Mouse (Mus musculus): ENCODE measurements around the gene S100b.

S100b gene

DNA sequence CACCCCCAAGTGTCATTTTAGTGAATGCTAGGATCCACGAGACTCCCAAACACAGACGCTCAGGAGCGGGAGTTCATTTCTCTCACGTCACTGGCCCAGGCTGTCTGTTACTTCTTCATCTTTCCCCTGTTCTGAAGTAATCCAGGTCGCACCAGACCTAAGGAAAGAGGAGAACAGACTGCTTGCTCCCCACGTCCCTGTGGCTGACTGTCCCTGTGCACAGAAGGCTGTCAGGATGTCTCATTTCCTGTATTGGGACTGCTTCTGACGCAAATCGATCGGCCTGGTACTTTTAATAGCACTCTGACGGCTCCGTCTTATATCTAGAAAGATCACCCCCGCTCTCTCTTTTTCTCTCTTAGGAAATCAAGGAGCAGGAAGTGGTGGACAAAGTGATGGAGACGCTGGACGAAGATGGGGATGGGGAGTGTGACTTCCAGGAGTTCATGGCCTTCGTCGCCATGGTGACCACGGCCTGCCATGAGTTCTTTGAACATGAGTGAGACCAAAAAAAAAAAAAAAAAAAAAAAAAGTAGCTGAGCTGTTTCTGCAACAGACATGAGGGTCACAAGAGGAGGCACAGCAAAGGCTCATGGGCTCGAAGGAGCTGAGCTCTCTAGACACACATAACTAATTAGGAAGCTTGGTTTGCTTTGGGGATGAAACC lies 6.0 kb downstream of the S100b start:
- DNase-seq (ENCODE audit: inconsistent age in 2 of 2, low spot score in 1 of 2), result no peak

DNA sequence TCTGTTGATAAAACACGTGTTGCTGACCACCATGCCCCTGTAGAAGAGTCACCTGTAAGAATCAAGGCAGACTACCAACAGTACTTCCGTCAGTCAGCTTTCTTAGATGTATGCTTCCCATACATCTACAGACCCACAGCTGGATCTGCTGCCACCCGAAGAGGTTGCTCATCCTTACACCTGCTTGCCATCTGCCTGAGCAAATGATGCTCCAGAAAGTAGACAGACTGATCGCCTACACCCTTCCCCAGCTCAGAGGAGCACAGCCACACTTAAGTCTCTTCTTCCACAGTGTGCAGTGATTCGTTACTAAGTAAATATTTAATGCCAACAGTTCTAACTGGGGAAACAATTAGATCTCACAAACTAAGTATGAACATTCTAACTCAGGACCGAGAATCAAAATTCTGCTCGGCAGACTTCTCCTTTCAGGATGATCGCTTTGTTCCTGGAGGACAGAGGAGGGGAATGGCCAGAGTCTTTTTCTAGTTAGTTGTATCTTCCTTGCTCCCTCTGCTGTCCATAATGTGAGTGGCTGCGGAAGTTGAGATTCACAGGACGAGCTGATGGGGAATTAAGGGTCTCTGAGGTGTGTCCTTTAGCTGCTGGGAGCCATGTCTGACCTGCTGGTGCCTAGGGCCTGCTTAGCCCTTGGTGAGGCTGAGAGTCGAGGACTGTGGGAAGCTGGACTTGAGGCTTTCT lies 6.9 kb downstream of the S100b start:
- DNase-seq (ENCODE audit: inconsistent age in 2 of 2, low spot score in 1 of 2), result no peak

- no peak for DNase-seq (ENCODE audit: inconsistent age in 2 of 2, low spot score in 1 of 2)
Measured at GRCm38 (mm10) chr10:76261447-76261846, 7.8 kb downstream of the S100b start.

DNA sequence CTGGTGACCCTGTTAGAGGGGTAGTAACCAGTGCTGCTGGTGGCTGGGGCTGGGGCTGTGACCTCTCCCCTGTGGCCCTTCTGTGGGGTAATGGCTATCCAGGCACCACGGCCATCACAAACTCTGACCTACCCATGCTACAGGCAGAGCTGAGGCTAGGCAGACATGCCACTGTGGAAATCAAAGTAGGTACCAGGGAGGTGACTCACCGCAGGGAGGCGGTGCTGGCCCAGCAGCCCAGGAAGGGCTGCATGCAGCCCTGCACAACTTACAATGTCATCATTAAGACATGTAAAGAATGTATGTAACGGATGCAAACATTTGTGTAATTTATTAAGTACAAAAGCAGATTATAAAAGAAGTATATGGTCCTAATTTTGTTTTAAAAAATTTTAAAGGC lies 8.8 kb downstream of the S100b start:
- no peak for DNase-seq (ENCODE audit: inconsistent age in 2 of 2, low spot score in 1 of 2)

DNA sequence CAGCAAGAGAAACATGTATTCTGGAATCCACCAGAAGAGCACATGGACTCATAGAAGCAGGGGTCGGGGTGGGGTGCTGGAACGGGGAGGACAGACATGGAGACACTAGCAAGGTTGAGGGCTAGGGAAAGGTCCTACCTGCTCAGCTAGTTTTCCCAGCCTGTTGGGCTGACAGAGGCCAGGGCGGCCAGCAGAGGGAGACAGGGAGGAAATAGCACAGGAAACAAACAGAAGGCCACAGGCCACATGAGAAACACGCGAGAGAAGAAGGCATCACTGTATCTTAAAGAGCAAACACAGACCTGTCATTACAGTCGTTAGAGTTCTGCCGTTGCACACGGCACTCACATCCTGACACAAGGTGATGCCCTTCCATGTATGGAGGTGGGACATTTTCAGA lies 17.6 kb downstream of the S100b start:
- DNase-seq (ENCODE audit: inconsistent age in 2 of 2, low spot score in 1 of 2), result peak in 1 of 2 experiments; percentile 53

DNA sequence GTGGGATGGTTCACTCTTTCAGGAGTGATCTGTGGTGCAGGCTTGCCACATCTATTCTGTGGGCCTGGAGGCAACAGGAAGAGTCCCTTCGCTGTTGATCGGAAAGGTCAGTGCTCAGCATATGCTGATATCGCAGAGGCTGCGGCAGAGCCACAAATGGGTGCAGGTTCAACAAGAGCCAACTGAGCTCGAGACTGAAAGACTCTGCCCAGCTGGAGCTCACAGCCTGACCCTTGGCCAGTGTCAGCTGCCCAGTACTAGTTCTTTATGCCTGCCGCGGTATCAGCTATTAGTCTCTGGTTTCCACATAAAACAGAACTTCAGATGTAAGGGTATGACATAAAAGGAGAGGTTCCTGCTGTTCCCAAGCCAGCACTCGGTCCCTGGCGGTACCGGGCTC lies 21.6 kb downstream of the S100b start:
- no peak for DNase-seq (ENCODE audit: inconsistent age in 2 of 2, low spot score in 1 of 2)

DNA sequence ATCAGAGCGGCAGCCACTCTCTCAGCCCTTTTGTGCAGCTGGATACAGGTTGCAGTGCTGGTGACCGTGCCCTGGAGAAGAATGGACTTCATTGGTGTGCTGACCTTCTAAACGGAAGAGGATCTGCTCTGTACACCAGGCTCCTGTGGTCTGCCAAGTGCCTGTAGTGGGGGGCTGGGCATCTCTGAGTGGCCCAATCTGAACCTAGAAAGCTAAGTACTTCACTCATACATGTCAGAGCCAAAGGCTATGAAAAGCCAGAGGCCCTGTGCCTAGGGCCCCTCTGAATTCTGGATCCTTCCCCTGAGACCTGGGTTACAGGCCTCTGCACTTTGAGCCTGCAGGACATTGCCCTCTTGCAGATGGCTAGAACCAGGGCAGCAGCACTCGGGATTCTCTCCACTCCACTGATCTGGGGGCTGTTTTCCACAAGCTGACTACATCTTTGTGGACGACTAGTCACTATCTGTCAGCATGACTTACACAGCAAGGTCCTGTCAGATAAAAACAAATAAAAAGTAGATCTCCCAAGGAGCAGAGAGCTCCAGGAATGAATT lies 25.0 kb downstream of the S100b start:
- no peak for DNase-seq (ENCODE audit: inconsistent age in 2 of 2, low spot score in 1 of 2)

DNA sequence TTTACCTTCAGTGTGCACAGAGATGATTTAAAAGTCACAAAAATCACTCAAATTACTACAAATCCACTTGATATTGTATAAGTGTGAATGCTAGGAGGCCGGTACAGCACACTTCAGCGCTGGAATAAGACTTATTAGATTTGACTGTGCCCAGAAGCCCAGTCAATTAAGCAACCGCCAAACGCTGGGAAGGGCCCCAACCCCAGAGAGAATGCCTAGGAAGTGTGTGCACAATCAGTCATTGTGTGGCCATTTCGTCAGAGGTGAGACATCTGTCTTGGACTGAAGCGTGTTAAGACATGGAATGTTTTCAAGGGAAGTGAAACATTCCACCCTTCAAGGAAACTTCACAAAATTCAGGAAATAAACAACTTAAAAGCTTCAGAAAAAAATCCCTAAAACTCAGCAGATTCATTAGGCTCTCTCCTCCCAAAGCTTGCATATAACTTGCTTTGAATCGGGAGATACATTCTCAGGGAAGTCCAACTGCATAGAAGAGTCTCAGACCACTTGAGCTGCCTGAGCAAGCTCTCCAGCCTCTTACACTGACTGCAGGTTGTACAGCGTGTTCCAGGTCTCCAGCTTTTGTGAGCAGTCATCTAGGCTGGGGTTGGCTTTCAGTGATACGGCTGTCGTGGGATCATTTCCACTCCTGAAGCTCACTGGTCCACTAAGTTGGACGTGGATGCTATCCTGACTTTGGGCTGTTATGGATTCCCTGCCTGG lies 34.8 kb downstream of the S100b start:
- DNase-seq (ENCODE audit: inconsistent age in 2 of 2, low spot score in 1 of 2), result no peak

DNA sequence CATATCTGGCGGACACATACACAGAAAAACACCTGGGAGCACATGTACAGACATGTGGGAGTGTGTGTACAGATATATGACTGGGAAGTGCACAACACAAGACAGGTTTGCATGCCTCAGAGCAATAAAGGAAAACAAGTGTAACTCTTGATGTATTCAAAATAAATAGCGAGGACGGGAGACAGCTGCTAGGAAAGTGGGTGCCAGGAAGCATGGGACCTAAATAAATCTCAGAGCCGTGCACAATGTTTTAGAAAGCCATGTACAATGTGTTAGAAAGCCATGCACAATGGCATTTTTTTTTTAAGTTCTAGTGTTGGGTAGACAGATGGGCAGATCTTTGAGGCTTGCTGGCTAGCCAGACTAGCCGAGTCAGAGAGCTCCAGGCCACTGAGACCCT lies 35.4 kb downstream of the S100b start:
- no peak for DNase-seq (ENCODE audit: inconsistent age in 2 of 2, low spot score in 1 of 2)

DNA sequence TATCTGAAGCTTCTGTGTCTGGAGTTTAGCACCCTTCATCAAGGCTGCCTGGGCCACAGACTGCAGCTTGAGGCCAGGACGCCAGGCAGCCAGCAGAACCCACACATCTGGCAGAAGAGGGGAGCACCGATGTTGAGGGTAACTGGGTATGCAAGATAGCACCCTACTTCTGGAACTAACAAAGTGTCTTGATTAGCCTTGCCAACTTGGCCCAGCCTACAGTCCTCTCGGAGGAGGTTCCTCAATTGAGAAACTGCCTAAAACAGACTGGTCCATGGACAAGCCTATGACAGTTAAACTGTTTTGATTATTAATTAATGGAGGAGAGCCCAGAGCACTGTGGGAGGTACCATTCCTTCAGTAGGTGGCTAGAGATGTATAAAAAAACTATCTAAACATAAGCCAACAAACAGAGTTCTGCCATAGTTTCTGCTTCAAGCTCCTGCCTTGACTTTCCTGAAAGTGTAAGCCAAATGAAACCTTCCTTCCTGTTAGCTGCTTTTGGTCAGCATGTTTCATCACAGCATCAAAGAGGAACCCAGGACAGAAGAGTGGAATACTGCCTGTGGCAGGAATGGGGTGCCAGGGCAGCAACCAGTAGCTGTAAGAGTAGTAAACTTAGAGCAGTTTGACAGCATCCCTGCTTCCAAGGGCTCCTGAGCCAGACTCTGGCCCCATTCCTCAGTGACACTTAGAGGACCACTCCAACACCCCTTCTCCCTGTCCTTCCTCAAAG lies 36.5 kb downstream of the S100b start:
- DNase-seq (ENCODE audit: inconsistent age in 2 of 2, low spot score in 1 of 2), result no peak

- DNase-seq (ENCODE audit: inconsistent age in 2 of 2, low spot score in 1 of 2), result no peak
Measured at GRCm38 (mm10) chr10:76293222-76293621, 39.6 kb downstream of the S100b start.

- DNase-seq (ENCODE audit: inconsistent age in 2 of 2, low spot score in 1 of 2), result no peak
Measured at GRCm38 (mm10) chr10:76300133-76300532, 46.5 kb downstream of the S100b start.

GRCm38 (mm10) chr10:76306738-76307137 lies 53.1 kb downstream of the S100b start:
- no peak for DNase-seq (ENCODE audit: inconsistent age in 2 of 2, low spot score in 1 of 2)

Measured in adrenal gland, adult (tissue).